10 mouse cellular contexts compared by ENCODE assay signal in genomic region chr5:121078531-121078930, GRCm38 (mm10).
DNase-seq lines count a peak whose midpoint lies in the region; ATAC-seq and TF ChIP-seq lines count a peak whose summit lies in the region.
"Had no signal": no experiment of that assay in that cellular context is flagged by ENCODE, and none has a peak within 500 bp of the region (broad histone marks: within the 10 kb centered on the region; RNA-seq: fewer than 3 reads in every experiment).

No protein-coding gene starts in this region.

- H3K4me1 ChIP-seq in forebrain, embryonic 10.5 days = no peaks in the 10 kb centered on the region
- H3K4me1 ChIP-seq in forebrain, embryonic 13.5 days = 0 out of 2 replicates have a peak, but pooled peaks cover 4% of the 10 kb centered on the region
- H3K4me1 ChIP-seq in lung, adult 2 months (ENCODE audit: control insufficient read depth, insufficient read depth, low read length) = no peaks in the 10 kb centered on the region
- H3K4me1 ChIP-seq: limb, embryonic 12.5 days; stomach, embryonic 15.5 days had no signal

- H3K9me3 ChIP-seq in forebrain, embryonic 10.5 days = peaks cover 5% of the 10 kb centered on the region; the same call in 1 of the 2 replicates
- no peaks in the 10 kb centered on the region for H3K9me3 ChIP-seq in forebrain, embryonic 13.5 days (replicated peaks)
- H3K9me3 ChIP-seq: limb, embryonic 12.5 days; stomach, embryonic 15.5 days had no signal

- 20% methylated on average over 6 of the region's 6 CpGs for WGBS in forebrain, embryonic 10.5 days
- WGBS in forebrain, embryonic 13.5 days = 22% methylated on average over 6 of the region's 6 CpGs
- WGBS in lung, adult 2 months = 14% methylated on average over 6 of the region's 6 CpGs

- ATAC-seq in forebrain, embryonic 13.5 days = no peak
- ATAC-seq in activated CD4-positive, CD25-positive, alpha-beta regulatory T cell, adult 4 months = no peak

- no peak overlapping the region for H3K27ac ChIP-seq in forebrain, embryonic 10.5 days
- no peak overlapping the region for H3K27ac ChIP-seq in forebrain, embryonic 13.5 days
- H3K27ac ChIP-seq: limb, embryonic 12.5 days; stomach, embryonic 15.5 days had no signal

- no peaks in the 10 kb centered on the region for H3K27me3 ChIP-seq in forebrain, embryonic 10.5 days (ENCODE audit: poor library complexity, severe bottlenecking)
- H3K27me3 ChIP-seq in forebrain, embryonic 13.5 days = no peaks in the 10 kb centered on the region
- H3K27me3 ChIP-seq: limb, embryonic 12.5 days; stomach, embryonic 15.5 days had no signal

- DNase-seq in forebrain, embryonic 10.5 days (ENCODE audit: extremely low spot score, low spot score) = peak; percentile 52
- peak; percentile 2 for DNase-seq in spleen, adult 12 weeks (ENCODE audit: low spot score)
- no peak for DNase-seq in spleen, postnatal 36 days (ENCODE audit: low spot score in 2 of 2)
- peak; percentile 12 to 20 for DNase-seq in gastrocnemius, postnatal 36 days
- DNase-seq in lung, adult 2 months = peak; percentile 35
- peak; percentile 42 for DNase-seq in thymus, postnatal 0 days (ENCODE audit: low spot score)

- no peak overlapping the region for H3K9ac ChIP-seq in forebrain, embryonic 13.5 days
- H3K9ac ChIP-seq: limb, embryonic 12.5 days; stomach, embryonic 15.5 days had no signal

- H3K4me2 ChIP-seq in forebrain, embryonic 13.5 days = no peak overlapping the region
- H3K4me2 ChIP-seq: limb, embryonic 12.5 days; stomach, embryonic 15.5 days had no signal

- H3K36me3 ChIP-seq in forebrain, embryonic 10.5 days (replicated peaks) = no peaks in the 10 kb centered on the region
- H3K36me3 ChIP-seq in forebrain, embryonic 13.5 days (ENCODE audit: poor library complexity, severe bottlenecking) = no peaks in the 10 kb centered on the region
- H3K36me3 ChIP-seq: limb, embryonic 12.5 days; stomach, embryonic 15.5 days had no signal

- TF ChIP-seq POLR2A in lung, adult 2 months (IDR thresholded peaks at IDR 0.05; ENCODE audit: borderline replicate concordance, extremely low read depth, low read depth, low read length) = no peak

- no peak; the same call in 1 of the 2 replicates for TF ChIP-seq CTCF in lung, adult 2 months (IDR thresholded peaks at IDR 0.05; ENCODE audit: insufficient read depth, low read length)

- no peak overlapping the region for H3K4me3 ChIP-seq in forebrain, embryonic 10.5 days
- no peak overlapping the region for H3K4me3 ChIP-seq in forebrain, embryonic 13.5 days
- H3K4me3 ChIP-seq in lung, adult 2 months (replicated peaks; ENCODE audit: extremely low read depth, low read depth, low read length) = no peak overlapping the region
- H3K4me3 ChIP-seq: limb, embryonic 12.5 days; stomach, embryonic 15.5 days had no signal

- intact Hi-C loops in gastrocnemius, postnatal 36 days (cut with DNase I) = no loop called here

Comparison
In these comparisons a context has a peak if more than half of its experiments do, and no peak if none do; other contexts are left out.
1. DNase-seq: peak in forebrain, embryonic 10.5 days (single experiment), spleen, adult 12 weeks (single experiment), gastrocnemius, postnatal 36 days (2 of 2), lung, adult 2 months (single experiment) and thymus, postnatal 0 days (single experiment); none in spleen, postnatal 36 days (0 of 2).